Mouse (Mus musculus): ENCODE data around the gene Wnt16.
"Not testable (repeated sequence)": the region's sequence is repeated elsewhere in the genome, so short reads cannot be mapped to it uniquely, and the experiment has no call there.

Wnt16 gene

GRCm38 (mm10) chr6:22288004-22288736, at the start of gene Wnt16:
Gene Wnt16, plus strand, starts transcription at chr6:22288227.
- no peak for DNase-seq

GRCm38 (mm10) chr6:22243321-22243720, 44.7 kb upstream of the Wnt16 start:
- DNase-seq = no peak

GRCm38 (mm10) chr6:22246696-22247095, 41.3 kb upstream of the Wnt16 start:
- no peak for DNase-seq

GRCm38 (mm10) chr6:22258784-22259183, 29.2 kb upstream of the Wnt16 start:
- no peak for DNase-seq

GRCm38 (mm10) chr6:22262519-22262918, 25.5 kb upstream of the Wnt16 start:
- DNase-seq = no peak

- DNase-seq = not testable (repeated sequence)
These were observed 23.9 kb upstream of the Wnt16 start for GRCm38 (mm10) chr6:22264094-22264493.

- no peak for DNase-seq
These were observed 22.0 kb upstream of the Wnt16 start for GRCm38 (mm10) chr6:22266018-22266417.

GRCm38 (mm10) chr6:22267807-22268667, 20.0 kb upstream of the Wnt16 start:
- no peak for DNase-seq

- no peak for DNase-seq
These were observed 19.4 kb upstream of the Wnt16 start for GRCm38 (mm10) chr6:22268677-22269076.

- DNase-seq = no peak
These were observed 18.0 kb upstream of the Wnt16 start for GRCm38 (mm10) chr6:22269840-22270521.

GRCm38 (mm10) chr6:22277941-22278340, 10.1 kb upstream of the Wnt16 start:
- no peak for DNase-seq

GRCm38 (mm10) chr6:22280217-22280861, 7.7 kb upstream of the Wnt16 start:
- DNase-seq = no peak

GRCm38 (mm10) chr6:22282405-22282804, 5.6 kb upstream of the Wnt16 start:
- no peak for DNase-seq

- DNase-seq = no peak
These were observed 872 bp downstream of the Wnt16 start for GRCm38 (mm10) chr6:22288737-22289460.

- DNase-seq = no peak
These were observed 1.5 kb downstream of the Wnt16 start for GRCm38 (mm10) chr6:22289461-22290021.

- no peak for DNase-seq
These were observed 2.8 kb downstream of the Wnt16 start for GRCm38 (mm10) chr6:22290790-22291189.

- DNase-seq = no peak
These were observed 4.0 kb downstream of the Wnt16 start for GRCm38 (mm10) chr6:22292056-22292455.

- no peak for DNase-seq
These were observed 5.9 kb downstream of the Wnt16 start for GRCm38 (mm10) chr6:22293922-22294321.

- DNase-seq = no peak
These were observed 9.0 kb downstream of the Wnt16 start for GRCm38 (mm10) chr6:22297028-22297427.

- DNase-seq = no peak
These were observed 10.0 kb downstream of the Wnt16 start for GRCm38 (mm10) chr6:22298059-22298458.

- peak; percentile 36 to 51 for DNase-seq
These were observed 37.5 kb downstream of the Wnt16 start for GRCm38 (mm10) chr6:22325364-22326072.

All from thymus, adult 18-20 months (tissue).